Mouse (Mus musculus): ENCODE results near the gene Gm15155. TPM values are rescaled to one million over a fixed set of nuclear protein-coding genes. Genes with fewer than 3 reads are reported as not detected.
"Not testable (repeated sequence)": the region's sequence is repeated elsewhere in the genome, so short reads cannot be mapped to it uniquely, and the experiment has no call there.

The Gm15155 gene
- polyA plus RNA-seq, 1 experiment, result not detected

GRCm38 (mm10) chrX:155901742-155902141, 277.2 kb downstream of the Gm15155 start:
- DNase-seq (ENCODE audit: low read depth, low spot score), result no peak

GRCm38 (mm10) chrX:155903108-155903507, 278.6 kb downstream of the Gm15155 start:
- no peak for DNase-seq (ENCODE audit: low read depth, low spot score)
- WGBS, result 24% methylated on average over 1 of the region's 1 CpGs

GRCm38 (mm10) chrX:156009756-156010155, 385.2 kb downstream of the Gm15155 start:
- DNase-seq (ENCODE audit: low read depth, low spot score), result no peak
- 61% methylated on average over 1 of the region's 1 CpGs for WGBS

GRCm38 (mm10) chrX:156155776-156156175, 531.2 kb downstream of the Gm15155 start:
- DNase-seq (ENCODE audit: low read depth, low spot score), result no peak
- 44% methylated on average over 2 of the region's 2 CpGs for WGBS

- no peak for DNase-seq (ENCODE audit: low read depth, low spot score)
These were observed 547.0 kb downstream of the Gm15155 start for GRCm38 (mm10) chrX:156171587-156171986.

GRCm38 (mm10) chrX:156303806-156304205, 679.3 kb downstream of the Gm15155 start:
- DNase-seq (ENCODE audit: low read depth, low spot score), result not testable (repeated sequence)

Other genes starting within 250 kb of the Gm15155 start
- gene Ptchd1, start 927 bp upstream of the Gm15155 start, polyA plus RNA-seq (2012; rRNA removed), result not detected in 2 replicates